Mouse (Mus musculus): ENCODE measurements around the gene Tmem79.
"Not testable (repeated sequence)": the region's sequence is repeated elsewhere in the genome, so short reads cannot be mapped to it uniquely, and the experiment has no call there.

Gene Tmem79

DNA sequence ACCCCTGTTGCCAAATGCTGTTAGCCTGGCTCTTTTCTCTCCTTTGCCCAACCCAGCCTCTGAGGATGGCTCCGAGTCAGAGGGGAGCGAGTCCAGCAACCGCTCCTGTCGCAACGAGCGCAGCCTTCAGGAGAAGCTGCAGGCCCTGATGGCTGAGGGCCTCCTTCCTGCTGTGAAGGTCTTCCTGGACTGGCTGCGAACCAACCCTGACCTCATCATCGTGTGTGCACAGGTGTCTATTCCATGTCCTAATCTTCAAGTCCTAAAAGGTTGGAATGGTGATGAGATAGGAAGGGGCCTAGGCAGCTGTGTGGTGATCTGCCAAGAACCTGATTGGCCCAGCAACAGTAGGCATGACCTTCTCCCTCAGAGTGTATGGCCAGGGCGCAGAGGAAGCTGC is 17.0 kb upstream of the Tmem79 start:
- DNase-seq (ENCODE audit: low spot score): no peak

- DNase-seq (ENCODE audit: low spot score): no peak
Observed at GRCm38 (mm10) chr3:88350732-88351131, 14.8 kb upstream of the Tmem79 start.

GRCm38 (mm10) chr3:88339006-88339405 is 3.1 kb upstream of the Tmem79 start:
- no peak for DNase-seq (ENCODE audit: low spot score)

GRCm38 (mm10) chr3:88338316-88338715 is 2.4 kb upstream of the Tmem79 start:
- no peak for DNase-seq (ENCODE audit: low spot score)

DNA sequence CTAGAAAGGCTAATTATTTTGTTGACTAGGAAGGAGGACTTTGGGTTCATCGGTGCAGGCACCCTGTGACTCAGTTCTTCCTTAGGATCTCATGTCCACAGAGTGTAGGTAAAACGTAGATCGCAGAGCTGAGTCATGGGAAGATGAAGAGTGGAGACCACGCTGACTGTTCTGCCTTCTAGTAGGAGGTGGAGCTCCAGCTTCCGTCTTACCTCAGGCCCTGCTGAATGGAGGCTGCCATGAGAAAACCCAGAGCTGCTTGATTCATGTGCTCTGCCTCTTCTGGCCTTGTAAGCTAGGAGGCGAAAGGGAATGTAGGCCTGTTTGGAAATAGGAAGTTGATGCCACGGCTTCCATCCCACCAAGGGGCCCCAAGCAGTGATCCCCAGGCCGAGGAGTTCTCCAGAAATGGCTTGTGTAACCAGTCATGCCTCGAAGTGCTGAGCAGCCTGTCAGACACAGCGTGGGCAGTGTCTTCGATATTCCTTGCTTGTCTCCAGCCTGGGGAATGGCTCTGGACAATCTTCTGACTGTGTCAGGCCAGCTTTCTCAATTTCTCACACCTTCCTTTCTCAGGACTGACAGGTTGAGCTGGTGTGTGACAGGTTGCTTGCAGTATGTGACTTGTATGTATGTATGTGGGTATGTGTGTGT is 1.5 kb upstream of the Tmem79 start:
- DNase-seq (ENCODE audit: low spot score): no peak

DNA sequence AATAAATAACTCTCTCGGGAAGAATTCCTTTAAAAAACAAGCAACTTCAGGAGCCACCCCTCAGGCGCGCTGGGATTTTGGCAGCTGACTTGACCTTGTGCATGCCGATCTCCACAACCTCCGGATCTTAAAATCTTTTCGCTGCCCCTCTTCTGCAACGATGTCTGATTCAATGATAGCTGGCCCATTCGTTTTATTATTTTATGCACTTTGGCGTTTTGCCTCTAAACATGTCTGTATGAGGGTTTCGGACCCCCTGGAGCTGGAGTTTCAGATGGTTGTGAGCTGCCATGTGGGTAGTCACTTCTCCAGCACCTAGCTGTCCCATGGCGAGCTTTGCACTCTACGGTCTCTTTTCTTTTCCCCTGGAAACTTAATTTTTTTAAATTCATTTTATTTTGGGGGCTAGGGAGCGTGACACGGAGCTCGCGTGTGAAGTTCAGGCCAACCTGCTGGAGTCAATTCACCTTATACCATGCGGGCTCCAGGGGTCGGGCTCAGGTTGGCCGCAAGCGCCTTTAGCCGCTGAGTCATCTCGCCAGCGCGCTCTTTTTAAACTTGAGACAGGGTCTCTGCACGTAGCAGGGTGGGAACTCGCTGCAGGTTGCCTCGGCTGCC is 403 bp downstream of the Tmem79 start:
- DNase-seq (ENCODE audit: low spot score): no peak

GRCm38 (mm10) chr3:88334902-88335435 is 979 bp downstream of the Tmem79 start:
- DNase-seq (ENCODE audit: low spot score): no peak

DNA sequence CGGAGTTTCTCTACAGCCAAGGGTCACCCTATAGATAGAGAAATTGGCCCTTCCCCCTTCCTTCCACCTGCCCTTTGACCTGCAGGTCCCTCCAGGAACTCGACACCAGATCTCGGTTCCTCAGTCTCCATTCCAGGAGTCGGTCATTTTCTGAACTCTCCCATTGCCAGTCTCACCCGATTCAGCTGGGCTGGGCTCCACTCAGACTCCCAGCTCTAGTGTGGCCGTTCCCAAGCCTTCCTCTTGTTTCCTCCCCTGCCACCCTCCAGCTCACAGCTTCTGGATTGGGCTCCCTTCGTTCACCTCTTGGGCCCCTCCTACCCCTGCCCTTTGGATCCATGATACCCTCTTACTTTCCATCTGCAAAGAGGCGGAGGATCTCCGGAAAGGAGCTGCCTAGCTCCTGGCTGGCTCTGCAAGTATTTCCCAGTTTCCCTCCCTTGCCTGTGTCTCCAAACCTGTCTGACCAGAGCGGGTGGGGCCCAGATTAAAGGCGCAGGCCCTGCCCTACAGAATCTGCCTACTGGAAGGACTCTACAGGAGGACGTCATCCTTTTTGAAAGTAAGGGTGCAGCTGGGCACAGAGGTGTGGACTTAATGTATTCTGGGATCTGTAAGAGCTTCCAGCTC is 1.8 kb downstream of the Tmem79 start:
- DNase-seq (ENCODE audit: low spot score): peak; percentile 52

DNA sequence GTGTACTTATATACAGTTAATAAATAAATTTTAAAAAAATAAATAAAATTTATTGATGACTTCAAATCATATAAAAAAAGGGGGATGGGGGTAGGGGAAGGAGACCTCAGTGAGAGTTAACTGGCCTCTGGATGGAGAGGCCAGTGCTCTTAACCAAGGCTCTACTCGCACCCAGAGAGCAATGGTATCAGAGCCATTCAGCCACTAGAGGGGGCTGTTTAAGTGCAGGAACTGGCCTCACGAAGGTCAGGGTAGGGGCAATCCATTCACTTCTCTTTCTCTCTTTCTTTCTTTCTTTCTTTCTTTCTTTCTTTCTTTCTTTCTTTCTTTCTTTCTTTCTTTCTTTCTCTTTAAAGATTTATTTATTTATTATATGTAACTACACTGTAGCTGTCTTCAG is 4.7 kb downstream of the Tmem79 start:
- DNase-seq (ENCODE audit: low spot score): peak; percentile 56

DNA sequence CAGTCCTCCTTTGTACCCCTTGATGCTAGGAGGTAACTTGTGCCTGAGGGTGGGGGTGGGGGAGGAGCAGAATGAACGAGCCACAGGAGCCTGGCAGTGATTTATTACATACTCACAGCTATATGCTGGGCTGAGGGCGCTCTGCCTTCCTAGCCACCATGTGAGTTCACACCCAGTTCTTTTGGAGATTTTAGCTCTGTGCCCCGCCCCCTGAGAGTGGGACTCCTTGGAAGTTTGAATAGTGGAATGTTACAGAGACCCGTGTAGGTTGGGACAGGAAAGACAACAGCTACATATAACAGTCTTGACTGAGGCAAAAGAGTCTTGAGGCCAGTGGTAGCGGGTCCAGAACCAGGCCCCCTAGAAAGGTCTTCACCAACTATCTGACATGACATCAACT is 7.0 kb downstream of the Tmem79 start:
- DNase-seq (ENCODE audit: low spot score): no peak

DNA sequence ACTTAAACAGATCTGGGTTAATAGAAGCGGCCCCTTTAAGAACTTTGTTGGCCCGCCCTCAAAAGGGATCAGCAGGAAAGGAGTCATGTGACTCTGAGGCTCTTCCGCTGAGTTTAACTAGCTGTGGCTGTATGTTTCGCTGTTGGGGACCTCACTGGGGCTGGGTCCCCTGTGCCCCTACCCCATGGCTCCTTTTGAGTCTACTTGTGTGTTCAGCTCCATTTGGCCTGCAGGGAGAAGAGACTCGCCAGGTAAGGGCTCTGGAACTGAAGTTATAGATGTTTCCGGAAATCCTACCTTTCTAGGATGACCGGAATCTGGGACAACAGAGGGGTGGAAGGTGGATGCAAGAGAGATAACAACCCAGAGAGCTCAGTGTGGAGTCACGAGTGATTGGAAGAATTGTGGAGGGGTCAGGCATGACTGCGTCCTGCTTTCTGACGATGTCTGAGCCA is 11.0 kb downstream of the Tmem79 start, which contains the start of gene Glmp:
Gene Glmp, plus strand, starts transcription at position 73 of the 455 bp plus-strand sequence.
- peak; percentile 66 for DNase-seq (ENCODE audit: low spot score)

DNA sequence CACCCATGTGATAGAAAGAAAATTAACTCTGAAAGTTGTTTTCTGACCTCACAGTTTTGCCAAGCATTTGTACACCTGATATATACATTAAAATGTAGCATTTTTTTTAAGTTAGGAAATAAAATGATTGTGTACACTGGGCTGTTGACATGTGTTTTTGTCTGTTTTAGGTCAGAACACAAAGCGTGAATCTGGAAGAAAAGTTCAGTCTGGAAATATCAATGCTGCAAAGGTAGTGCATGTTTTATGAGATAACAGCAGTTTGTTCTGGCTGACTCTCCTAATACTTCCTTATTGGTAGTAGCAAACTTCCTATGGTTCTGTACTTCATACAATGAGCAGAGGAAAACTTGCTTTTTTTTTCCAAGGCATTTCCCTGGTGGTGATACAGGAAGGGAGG is 36.8 kb downstream of the Tmem79 start:
- DNase-seq (ENCODE audit: low spot score): no peak

GRCm38 (mm10) chr3:88297321-88297851 is 38.6 kb downstream of the Tmem79 start:
- no peak for DNase-seq (ENCODE audit: low spot score)

DNA sequence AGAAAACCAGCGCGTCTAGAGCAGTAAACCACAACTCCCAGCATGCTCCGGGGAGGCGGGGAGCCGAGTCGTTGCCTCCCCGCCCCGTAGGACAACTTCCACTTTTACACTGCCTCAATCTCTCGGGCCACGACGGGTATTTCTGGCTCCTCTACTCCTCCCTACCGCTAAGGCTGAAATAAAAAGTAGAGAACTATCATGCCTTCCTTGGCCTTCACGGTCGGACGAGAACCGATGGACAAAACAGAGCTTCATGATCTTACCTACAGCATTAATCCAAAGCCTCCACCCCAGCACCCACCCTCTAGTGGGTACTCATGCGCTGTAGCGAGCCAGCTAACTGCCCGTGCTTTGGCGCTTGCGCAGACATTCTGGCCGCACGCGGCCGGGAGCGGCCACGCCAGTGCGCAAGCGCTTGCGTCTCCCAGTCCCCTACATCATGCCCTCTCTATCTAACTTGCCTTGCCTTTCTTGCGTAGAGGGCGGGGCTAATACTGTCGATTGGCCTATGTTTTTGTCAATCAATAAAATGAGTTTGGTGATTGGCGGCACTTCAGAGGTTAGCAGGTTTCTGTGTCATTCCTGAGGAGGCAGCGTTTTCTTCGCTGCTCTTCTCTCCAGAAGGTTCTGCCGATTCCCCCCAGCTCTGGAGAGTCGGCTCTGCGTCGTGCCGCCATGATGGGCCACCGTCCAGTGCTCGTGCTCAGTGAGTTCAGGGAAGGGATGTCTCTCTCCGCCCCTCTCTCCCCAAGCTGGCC is 39.2 kb downstream of the Tmem79 start, which contains the start of the genes Tsacc and Cct3:
Gene Tsacc, minus strand, starts transcription at position 439 of the 758 bp plus-strand sequence.
Gene Cct3, plus strand, starts transcription at position 556 of the 758 bp plus-strand sequence.
- peak; percentile 98 for DNase-seq (ENCODE audit: low spot score)

DNA sequence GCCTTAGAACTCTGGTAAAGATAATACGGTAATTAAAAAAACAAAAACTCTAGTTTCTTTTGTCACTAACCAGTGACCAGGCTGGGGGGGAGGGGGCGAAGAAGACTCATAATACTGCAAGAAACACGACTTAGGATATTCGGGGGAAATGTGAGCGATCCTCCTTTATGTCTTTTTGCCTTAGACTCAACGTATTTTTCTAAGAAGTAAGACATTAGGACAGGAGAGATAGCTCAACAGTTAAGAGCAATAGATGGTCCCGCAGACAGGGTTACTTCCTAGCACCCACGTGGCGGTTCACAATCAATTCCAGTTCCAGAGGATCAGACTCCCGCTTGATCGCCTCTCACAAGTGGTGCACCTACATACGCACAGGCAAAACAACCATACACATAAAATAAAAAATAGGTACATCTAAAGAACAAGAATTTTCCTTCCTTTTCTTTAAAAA is 39.8 kb downstream of the Tmem79 start:
- no peak for DNase-seq (ENCODE audit: low spot score)

- DNase-seq (ENCODE audit: low spot score): not testable (repeated sequence)
Observed at GRCm38 (mm10) chr3:88295272-88295671, 40.7 kb downstream of the Tmem79 start.

DNA sequence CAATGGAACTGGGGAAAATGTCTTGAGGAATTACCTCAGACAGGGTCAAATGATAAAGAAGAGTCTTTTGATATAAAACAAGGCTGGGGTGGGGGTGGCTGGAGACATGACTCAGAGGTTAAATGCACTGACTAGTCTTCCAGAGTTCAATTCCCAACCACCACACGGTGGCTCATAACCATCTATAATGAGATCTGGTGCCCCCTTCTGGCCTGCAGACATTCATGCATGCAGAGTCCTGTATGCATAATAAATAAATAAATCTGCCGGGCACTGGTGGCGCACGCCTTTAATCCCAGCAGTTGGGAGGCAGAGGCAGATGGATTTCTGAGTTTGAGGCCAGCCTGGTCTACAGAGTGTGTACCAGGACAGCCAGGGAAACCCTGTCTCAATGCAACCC is 44.0 kb downstream of the Tmem79 start:
- peak; percentile 38 for DNase-seq (ENCODE audit: low spot score)

- peak; percentile 69 for DNase-seq (ENCODE audit: low spot score)
Observed at GRCm38 (mm10) chr3:88288133-88288713, 47.7 kb downstream of the Tmem79 start.

GRCm38 (mm10) chr3:88287110-88287509 is 48.8 kb downstream of the Tmem79 start, which contains the start of gene Gm38392:
Gene Gm38392, minus strand, starts transcription at chr3:88287210.
- no peak for DNase-seq (ENCODE audit: low spot score)

- DNase-seq (ENCODE audit: low spot score): not testable (repeated sequence)
Observed at GRCm38 (mm10) chr3:88285565-88285895, 50.4 kb downstream of the Tmem79 start.

- DNase-seq (ENCODE audit: low spot score): not testable (repeated sequence)
Observed at GRCm38 (mm10) chr3:88284815-88285564, 51.0 kb downstream of the Tmem79 start.

Data from lung, postnatal 25 days (tissue).